Mouse (Mus musculus) small intestine, adult 2 months (tissue): ENCODE data around the gene Npc1l1.

ENCODE experiments used
- CTCF ChIP-seq: fragments of 200-500 bp; IDR thresholded peaks from 2 replicates; pipeline ENCODE4 v1.5.1; 2012; ENCODE audit warnings: low read depth, mild to moderate bottlenecking, control low read depth, inconsistent platforms, low read length, moderate library complexity, mixed read lengths; ENCODE audit not compliant: insufficient replicate concordance, insufficient read length; ENCODE audit errors: extremely low read depth
- POLR2A ChIP-seq: fragments of 200-500 bp; IDR thresholded peaks from 2 replicates; pipeline ENCODE4 v1.6.1; 2012; ENCODE audit warnings: low read depth, mild to moderate bottlenecking, control low read depth, inconsistent platforms, low read length, moderate library complexity

DNA sequence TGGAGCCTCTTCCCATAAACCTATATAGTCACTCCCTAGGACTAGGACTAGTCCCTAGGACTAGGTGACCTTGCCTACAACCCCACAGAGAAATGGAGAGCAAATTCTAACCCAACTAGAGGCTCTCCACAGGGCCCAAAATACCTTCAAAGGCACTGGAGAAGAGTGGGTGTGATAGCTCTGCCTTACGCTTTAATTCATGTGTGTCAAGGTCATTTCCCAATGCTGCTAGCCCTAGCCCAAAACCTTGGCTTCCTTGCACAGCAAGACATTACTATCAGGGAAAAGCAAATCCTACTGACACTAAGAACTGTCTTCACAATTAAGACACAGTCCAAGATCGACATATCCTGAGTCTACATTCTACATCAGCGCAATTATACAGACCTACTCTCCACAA is 66.9 kb downstream of the Npc1l1 start:
- TF ChIP-seq POLR2A (no peak), CTCF (no peak)
